Mouse (Mus musculus) kidney, postnatal 4 days (tissue): ENCODE results near the gene Zfp983.
"Not testable (repeated sequence)": the region's sequence is repeated elsewhere in the genome, so short reads cannot be mapped to it uniquely, and the experiment has no call there.

ENCODE experiments used
- DNase-seq, 2 experiments: peaks; one replicate each; pipeline ENCODE4 v3.0.0; 2021; ENCODE audit warnings: mixed read lengths in 2 of 2

Zfp983 gene

DNA sequence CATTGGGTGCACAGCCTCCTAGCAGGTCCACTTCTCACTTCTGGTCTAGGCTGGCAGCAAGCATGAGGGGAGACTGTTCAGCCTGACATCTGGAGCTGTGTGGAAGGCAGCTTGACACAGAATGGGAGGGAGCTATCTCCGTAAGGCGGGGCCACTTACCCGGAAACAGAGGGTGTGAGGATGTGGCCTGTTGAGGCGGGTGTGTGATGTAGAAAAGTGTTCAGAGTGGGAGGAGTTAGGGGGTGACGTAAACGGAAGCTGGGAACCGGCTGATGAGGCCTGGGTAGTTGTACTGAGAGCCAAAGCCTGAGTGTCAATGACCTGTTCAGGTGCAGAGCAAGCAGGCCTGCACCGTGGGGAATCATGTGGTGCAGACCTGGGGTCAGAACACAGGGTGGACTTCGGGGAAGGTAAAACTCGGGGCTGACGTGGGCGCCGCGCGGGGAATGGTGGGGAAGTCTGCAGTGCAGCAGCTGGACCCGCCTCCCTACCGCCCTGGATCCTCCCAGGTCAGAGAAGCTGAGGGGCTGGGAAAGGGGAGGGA, at the start of gene Zfp983:
Gene Zfp983 (plus strand): TSS at position 261 of the 544 bp plus-strand sequence.
- DNase-seq = peak; percentile 78 to 87

DNA sequence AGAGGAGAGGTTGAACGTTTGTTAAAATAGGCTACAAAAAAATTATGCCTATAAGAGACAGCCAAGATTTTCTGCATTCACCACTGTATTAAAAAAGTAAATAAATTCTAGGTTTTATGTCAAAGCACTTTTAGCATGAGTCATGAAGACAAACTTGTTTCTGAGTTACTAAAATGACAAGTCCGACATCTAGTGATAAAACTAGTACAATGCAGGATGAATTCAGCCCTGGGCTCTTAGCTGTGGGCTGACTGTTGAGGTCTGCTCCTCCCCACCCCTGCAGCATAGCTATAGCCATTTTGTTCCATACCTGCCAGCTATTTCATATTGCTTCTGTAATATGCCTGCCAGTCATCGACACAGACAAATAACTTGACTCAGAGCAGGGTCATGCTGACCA, 34.1 kb upstream of the Zfp983 start:
- DNase-seq = no peak

DNA sequence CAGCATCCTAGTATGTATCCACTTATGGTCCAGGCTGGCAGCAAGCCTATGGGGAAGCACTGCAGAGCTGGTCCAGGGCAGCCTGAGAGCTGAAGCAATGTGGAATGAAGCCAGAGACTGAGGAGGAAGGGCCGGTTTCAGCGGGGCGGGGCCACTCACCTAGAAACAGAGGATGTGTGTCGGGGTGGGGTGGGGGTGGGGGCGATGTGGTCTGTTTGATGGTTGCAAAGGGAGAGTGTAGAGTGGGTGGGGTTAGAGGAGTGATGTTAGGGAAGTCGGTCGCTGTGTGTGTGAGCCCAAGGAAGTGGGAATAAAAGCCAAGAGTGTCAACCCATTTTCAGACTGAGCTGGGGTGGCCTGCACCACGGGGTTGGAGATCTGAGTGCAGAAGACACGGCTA, 33.1 kb upstream of the Zfp983 start:
- DNase-seq = no peak

DNA sequence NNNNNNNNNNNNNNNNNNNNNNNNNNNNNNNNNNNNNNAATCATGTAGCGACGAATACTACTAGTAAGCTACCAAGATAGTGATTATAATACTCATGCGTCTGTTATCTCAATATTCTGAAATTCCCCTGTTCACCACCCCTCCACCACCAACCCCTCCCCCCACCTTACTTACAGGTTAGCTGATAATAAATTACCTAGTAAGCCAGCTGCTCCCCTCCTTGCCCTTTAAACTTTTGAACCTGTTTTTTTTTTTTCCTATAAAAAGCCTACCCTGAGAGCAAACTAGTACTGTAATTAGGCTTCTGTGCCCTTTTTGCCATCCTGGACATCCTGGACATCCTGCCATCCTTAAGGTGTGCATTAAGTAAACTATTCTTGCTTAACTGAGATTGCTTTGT, 26.8 kb upstream of the Zfp983 start:
- DNase-seq = no peak

DNA sequence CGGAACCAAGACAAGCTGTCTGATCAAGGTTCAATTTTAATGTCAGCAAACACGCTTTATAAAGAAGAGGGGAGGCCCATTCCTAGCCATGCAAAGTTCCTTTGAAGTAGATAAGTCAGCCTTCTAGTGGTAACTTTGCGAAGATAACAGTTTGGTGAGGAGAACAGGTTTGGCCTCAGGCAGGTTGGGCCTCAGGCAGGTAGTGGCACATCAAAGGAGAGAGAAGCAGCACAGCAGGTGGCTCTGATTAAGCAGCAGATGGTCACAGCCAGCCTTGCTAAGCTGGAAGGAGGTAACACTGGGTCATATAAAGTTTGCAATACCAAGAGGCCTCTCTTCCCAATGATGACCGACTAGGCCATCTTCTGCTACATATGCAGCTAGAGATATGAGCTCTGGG, 14.7 kb upstream of the Zfp983 start:
- not testable (repeated sequence) for DNase-seq

DNA sequence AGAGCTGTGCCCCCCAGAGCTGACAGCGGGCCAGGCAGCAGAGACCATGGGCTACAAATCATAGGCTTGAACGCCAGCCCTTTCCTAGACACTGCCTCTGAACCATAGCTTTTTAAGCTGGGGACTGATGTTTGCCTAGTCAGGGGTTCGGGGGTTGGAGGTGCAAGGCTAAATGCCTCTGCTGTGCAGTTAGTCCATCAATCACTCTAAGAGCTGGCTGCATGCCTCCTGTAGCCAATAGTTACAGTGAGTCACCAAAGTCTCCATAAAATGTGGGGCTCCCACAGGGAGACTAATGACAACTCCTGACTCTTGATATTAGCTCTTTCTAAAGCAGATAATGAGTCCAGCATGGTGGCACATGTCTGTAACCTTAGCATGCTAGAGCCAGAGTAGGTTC, 1.6 kb upstream of the Zfp983 start:
- peak in 1 of 2 experiments; percentile 5 for DNase-seq

DNA sequence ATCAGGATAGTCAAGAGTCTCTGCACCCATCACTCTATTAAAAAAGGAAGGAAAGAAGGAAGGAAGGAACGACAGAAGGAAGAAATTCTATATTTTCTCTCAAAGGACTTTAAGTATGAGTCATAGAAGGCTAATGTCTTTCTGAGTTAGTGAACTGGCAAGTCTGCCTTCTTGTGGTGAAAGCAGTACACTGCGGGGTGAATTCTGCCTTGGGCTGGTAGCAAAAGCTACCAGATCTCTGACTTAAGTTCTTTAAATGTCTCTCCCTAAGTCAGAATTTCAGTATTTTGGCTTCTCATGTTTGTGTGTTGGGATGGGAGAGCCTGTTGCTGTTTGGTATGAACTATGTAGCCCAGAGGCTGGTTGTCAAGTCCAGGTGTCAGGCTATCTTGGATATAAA, 488 bp upstream of the Zfp983 start:
- peak; percentile 31 to 48 for DNase-seq

DNA sequence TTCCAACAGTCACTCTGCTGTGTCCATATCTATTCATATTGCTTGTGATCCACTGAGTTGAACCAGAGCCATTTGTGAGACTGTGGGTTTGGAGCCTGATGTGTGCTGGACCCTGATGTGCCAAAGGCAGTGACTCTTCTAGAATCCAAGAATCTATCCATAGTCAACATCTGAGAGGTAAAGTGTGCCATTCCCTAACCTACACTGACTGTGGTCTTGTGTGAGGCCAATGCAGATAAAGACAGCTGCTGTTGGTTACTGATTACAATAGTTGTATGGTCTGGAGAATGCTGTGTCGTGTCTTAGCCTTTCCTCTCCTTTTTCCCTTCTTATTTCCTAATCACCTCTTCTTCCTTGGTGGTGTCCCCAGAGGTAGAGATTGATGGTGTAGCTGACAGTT, 28.4 kb downstream of the Zfp983 start:
- DNase-seq = not testable (repeated sequence)

DNA sequence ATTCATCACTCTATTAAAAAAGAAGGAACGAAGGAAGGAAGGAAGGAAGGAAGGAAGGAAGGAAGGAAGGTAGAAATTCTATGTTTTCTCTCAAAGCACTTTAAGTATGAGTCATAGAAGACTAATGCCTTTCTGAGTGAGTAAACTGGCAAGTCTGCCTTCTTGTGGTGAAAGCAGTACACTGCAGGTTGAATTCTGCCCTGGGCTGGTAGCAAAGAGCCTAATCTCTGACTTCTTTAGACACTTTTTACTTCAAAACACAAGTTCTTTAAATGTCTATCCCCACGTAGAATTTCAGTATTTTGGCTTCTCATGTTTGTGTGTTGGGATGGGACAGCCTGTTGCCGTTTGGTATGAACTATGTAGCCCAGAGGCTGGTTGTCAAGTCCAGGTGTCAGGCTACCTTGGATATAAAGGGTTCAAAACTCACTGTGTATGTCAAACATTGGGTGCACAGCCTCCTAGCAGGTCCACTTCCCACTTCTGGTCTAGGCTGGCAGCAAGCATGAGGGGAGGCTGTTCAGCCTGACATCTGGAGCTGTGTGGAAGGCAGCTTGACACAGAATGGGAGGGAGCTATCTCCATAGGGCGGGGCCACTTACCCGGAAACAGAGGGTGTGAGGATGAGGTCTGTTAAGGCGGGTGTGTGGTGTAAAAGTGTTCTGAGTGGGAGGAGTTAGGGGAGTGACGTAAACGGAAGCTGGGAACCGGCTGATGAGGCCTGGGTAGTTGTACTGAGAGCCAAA, 29.0 kb downstream of the Zfp983 start:
- DNase-seq = peak; percentile 83 to 90

DNA sequence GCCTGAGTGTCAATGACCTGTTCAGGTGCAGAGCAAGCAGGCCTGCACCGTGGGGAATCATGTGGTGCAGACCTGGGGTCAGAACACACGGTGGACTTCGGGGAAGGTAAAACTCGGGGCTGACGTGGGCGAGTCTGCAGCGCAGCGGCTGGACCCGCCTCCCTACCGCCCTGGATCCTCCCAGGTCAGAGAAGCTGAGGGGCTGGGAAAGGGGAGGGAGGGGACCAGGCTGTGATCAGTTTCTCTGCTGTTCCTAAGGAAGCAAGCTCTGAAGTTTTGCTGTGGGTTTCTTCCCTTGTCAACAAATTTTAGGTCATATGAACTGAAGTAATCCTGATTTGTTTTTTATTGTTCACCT, 29.6 kb downstream of the Zfp983 start:
- DNase-seq = not testable (repeated sequence)

DNA sequence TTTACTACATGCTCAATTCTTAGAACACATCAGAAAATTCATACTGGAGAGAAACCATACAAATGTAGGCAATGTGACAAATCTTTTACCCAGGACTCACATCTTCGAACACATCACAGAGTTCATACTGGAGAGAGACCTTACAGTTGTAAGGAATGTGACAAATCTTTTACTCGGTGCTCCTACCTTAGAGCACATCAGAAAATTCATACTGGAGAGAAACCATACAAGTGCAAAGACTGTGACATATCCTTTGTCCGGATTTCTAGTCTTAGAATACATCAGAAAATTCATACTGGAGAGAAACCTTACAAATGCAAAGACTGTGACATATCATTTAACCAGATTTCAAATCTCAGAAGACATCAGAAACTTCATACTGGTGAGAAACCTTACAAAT, 41.1 kb downstream of the Zfp983 start, which contains the start of gene Gm10226:
Gene Gm10226 (plus strand): TSS at position 301 of the 400 bp plus-strand sequence.
- DNase-seq = no peak

DNA sequence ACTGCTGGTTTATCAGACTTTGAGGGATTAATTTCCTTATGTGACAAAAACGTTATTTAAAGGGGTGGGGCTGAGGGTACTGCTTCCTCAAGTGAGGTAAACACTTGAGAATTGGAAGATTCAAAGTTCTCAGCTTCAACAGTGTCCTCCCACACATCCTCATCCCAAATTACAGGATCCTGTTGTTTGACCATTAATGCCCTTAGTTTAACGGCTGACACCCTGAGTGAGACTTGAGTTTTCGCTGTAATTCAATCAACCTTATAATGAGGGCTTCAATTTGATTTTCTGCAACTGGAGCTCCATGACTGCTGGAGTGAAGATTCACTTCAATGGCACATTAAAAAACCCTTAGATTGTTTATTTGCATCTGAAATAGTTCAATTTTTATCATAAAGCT, 42.9 kb downstream of the Zfp983 start:
- no peak for DNase-seq

DNA sequence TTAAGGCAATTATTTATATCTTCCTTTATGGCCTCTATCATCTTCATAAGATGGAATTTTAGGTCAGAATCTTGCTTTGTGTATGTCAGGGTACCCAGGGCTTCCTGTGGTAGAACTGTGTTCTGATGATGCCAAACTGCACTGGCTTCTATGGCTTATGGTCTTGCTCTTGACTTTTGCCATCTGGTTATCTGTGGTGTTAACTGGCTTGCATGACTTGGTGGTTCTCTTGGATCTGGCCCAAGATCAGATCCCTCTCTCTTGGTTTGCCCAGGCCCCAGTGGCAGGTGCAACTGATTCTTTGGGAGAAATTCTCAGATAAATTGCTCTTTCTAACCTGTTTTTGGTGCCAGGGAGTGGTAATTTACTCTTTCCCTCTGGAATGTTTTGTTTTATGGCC, 45.6 kb downstream of the Zfp983 start:
- DNase-seq = no peak

DNA sequence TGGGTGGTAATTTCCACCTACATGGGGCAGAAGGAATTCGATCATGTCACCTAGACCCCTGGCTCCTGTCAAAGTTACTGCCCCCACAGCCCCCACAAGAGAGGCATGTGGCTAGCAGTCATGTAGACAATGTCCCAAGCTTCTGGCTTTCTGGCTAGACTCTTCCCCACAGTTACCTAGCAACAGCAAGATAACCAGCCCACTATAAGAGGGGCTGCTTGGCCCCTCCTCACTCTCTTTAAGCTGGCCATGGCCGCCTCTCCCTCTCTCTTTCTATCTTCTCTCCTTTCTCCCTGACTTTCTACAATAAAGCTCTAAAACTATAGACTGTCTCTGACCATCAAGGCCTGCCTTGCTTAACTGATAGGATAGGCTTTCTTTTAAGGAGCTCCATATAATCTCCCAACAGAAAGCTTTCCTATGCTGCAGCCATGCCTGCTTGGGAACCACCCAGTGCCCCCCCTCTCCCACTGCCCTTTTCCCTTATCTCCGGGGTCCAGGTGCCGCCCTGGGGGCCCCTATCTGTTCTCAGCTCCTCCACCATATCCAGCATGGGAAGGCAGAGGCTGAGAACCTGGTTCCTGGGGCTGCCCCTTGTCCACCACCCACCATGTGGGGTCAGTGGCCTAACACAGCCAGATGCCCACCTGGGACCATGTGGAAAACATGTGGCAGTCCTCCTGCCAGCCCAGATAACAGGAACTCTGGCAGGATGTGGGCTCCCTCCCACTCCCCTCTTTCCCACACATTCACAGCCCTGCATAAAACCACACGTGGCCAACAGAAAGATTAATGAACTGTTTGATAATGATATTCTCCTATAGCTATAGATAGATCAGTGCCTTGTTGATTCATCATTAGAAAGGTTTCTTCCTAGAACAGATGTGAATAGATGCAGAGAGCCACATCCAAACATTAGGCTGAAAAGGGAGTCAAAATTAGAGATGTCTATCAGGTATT, 52.1 kb downstream of the Zfp983 start:
- DNase-seq = no peak

DNA sequence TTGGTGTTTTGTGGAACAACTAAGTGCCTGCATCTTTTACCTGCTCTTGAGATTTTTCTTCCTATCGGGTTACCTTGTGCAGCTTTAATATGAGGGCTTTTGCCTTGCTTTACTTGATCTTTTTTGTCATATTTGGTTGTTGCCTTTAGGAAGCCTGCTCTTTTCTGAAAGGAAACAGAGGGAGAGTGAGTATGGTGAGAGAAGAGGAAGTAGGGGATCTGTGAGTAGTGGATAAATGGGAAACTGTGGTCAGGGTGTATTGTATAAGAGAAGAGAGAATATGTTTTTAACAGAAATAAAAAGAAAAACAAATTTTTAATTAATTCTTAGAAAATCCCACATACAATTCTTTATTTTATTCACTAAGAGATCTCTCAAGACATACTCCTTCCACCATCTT, 53.0 kb downstream of the Zfp983 start:
- DNase-seq = no peak

DNA sequence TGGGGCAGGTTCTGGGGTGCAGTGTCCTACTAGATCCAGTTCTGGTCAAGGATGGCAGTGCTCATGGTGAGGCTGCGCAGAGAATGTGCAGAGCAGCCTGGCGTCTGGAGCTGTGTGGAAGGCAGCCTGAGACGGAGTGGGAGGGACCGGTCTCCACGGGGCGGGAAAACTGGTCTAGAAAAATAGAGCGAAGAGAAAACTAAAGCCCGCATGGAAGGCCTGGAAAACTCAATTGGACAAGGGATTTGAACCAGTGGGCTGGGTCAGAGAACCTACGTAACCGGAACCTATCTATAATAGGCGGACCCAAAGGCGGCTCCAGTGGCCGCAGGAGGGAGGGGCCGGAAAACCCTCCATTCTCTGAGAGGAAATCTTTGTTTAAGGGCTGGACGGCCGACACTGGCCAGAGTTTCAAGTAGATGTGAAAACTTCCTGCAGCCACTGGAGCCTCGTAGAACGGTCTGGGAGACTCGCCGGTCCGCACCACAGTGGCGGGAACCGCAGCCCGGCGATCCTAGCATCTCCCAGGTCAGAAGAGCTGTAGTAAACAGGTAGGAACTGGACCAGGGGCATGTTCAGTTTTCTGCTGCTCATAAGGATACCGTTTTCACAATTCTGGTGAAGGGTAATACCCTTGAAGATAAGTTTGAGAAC, 57.0 kb downstream of the Zfp983 start, which contains the start of gene Zfp760:
Gene Zfp760 (plus strand): TSS at position 399 of the 654 bp plus-strand sequence.
- peak; percentile 85 to 92 for DNase-seq

DNA sequence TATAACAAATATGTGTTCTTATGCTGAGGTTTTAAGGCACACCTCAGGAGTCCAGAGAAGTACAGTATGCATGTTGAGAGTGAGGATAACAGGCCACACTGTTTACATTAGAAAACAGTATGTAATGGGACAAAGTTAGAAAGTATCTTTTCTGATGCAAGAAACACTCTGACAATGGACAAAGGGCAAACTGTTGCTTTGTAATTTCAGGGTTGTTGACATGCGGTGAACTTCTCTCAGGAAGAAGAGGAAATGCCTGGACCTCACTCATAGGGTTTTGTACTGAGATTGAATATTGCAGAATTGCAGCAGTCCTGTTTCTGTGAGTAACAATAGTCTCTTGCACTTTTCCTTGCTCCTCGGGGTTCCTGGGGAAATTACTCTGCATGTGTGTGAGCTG, 58.0 kb downstream of the Zfp983 start:
- DNase-seq = no peak
